Mouse (Mus musculus) liver, postnatal 0 days (tissue): ENCODE measurements at regions not wholly inside any gene's neighbourhood (a gene's known extent, or its start where the extent isn't known, plus 50 kb on each side); places are given as distances from the start of the nearest gene placed in this dataset.

ENCODE experiments used
- ATAC-seq: fragments of 200-750 bp; cut with Nextera tagmentation; 2 replicates; pipeline ENCODE4 v1.8.0; 2017; ENCODE audit warnings: mild to moderate bottlenecking, moderate library complexity
- DNase-seq: peaks from one replicate; pipeline ENCODE4 v3.0.0-alpha.2; 2016
- H3K27ac ChIP-seq: fragments of 300-500 bp; sonication (generic); 2 replicates; pipeline ENCODE4 v1.5.1; 2014; ENCODE audit warnings: antibody characterized with exemption, moderate library complexity, mild to moderate bottlenecking, low read depth
- H3K27me3 ChIP-seq: fragments of 300-500 bp; sonication (generic); 2 replicates; pipeline ENCODE4 v1.6.1; 2014; ENCODE audit warnings: low read length, control low read depth, mixed read lengths; ENCODE audit not compliant: insufficient read depth
- H3K36me3 ChIP-seq: fragments of 300-500 bp; sonication (generic); replicated peaks from 2 replicates; pipeline ENCODE4 v1.6.1; 2014; ENCODE audit warnings: mild to moderate bottlenecking, control low read depth, low read length, moderate library complexity, mixed read lengths; ENCODE audit not compliant: insufficient read depth
- H3K4me1 ChIP-seq: fragments of 300-500 bp; sonication (generic); 2 replicates; pipeline ENCODE4 v1.6.1; 2014; ENCODE audit warnings: antibody characterized with exemption, mild to moderate bottlenecking, control low read depth; ENCODE audit not compliant: insufficient read depth
- H3K4me2 ChIP-seq: fragments of 300-500 bp; sonication (generic); 2 replicates; pipeline ENCODE4 v1.6.1; 2014; ENCODE audit warnings: low read depth, mild to moderate bottlenecking, low read length, moderate library complexity, mixed read lengths
- H3K4me3 ChIP-seq: fragments of 300-500 bp; sonication (generic); 2 replicates; pipeline ENCODE4 v1.5.1; 2014; ENCODE audit warnings: low read depth, low read length
- H3K9ac ChIP-seq: fragments of 300-500 bp; sonication (generic); replicated peaks from 2 replicates; pipeline ENCODE4 v1.6.1; 2014; ENCODE audit warnings: mild to moderate bottlenecking, moderate library complexity
- H3K9me3 ChIP-seq: fragments of 300-500 bp; sonication (generic); 2 replicates; pipeline ENCODE4 v1.6.1; 2016; ENCODE audit warnings: mild to moderate bottlenecking, control low read depth, low read length, mixed read lengths
- CTCF ChIP-seq: sonication (generic); IDR thresholded peaks from 2 replicates; pipeline ENCODE4 v1.5.1; 2016; ENCODE audit warnings: antibody characterized with exemption, low read depth
- EP300 ChIP-seq: IDR thresholded peaks from 2 replicates; pipeline ENCODE4 v1.6.1; 2016; ENCODE audit warnings: antibody characterized with exemption, low read depth, mild to moderate bottlenecking
- WGBS: fragments of 180-500 bp; shearing (Covaris S2); extraction: QIAGEN DNeasy Blood & Tissue Kit; methylation state at CpG from one replicate; pipeline ENCODE4 v1.1.7; 2014; ENCODE audit not compliant: insufficient replicate concordance; 5-methylcytosine and 5-hydroxymethylcytosine counted together

- ATAC-seq (no peak), DNase-seq (no peak)
- WGBS = 64% methylated on average over 6 of the region's 6 CpGs
- Histone ChIP-seq H3K36me3 (no peaks in the 10 kb centered on the region), H3K9me3 (no peaks in the 10 kb centered on the region), H3K9ac (no peak overlapping the region), H3K27me3 (no peaks in the 10 kb centered on the region), H3K4me2 (no peak overlapping the region), H3K27ac (no peak overlapping the region), H3K4me1 (no peaks in the 10 kb centered on the region), H3K4me3 (no peak overlapping the region)
- peak; percentile 65 for TF ChIP-seq CTCF
- no peak for TF ChIP-seq EP300
These were observed 214.4 kb upstream of the Chl1 start for GRCm38 (mm10) chr6:103296015-103296414.

GRCm38 (mm10) chr6:103306420-103307249 lies 203.8 kb upstream of the Chl1 start:
- H3K4me3 ChIP-seq = no peak overlapping the region
- no peak overlapping the region for H3K4me2 ChIP-seq
- H3K9me3 ChIP-seq = no peaks in the 10 kb centered on the region
- TF ChIP-seq EP300 (no peak), CTCF (peak; percentile 73)
- no peak; the same call in 1 of the 2 replicates for ATAC-seq
- H3K27ac ChIP-seq = no peak overlapping the region
- no peak for DNase-seq
- WGBS = 45% methylated on average over 8 of the region's 8 CpGs
- H3K36me3 ChIP-seq = no peaks in the 10 kb centered on the region
- no peaks in the 10 kb centered on the region for H3K4me1 ChIP-seq
- H3K9ac ChIP-seq = no peak overlapping the region
- no peaks in the 10 kb centered on the region for H3K27me3 ChIP-seq

- ATAC-seq (no peak), DNase-seq (no peak)
- Histone ChIP-seq H3K9ac (no peak overlapping the region), H3K27me3 (no peaks in the 10 kb centered on the region), H3K4me2 (no peak overlapping the region), H3K4me1 (no peaks in the 10 kb centered on the region), H3K27ac (no peak overlapping the region), H3K36me3 (no peaks in the 10 kb centered on the region), H3K4me3 (no peak overlapping the region), H3K9me3 (no peaks in the 10 kb centered on the region)
- TF ChIP-seq CTCF = no peak
- TF ChIP-seq EP300 = no peak
- WGBS = 41% methylated on average over 3 of the region's 3 CpGs
These were observed 203.2 kb upstream of the Chl1 start for GRCm38 (mm10) chr6:103307250-103307580.

GRCm38 (mm10) chr6:103312149-103312548 lies 198.2 kb upstream of the Chl1 start:
- Histone ChIP-seq H3K9me3 (no peaks in the 10 kb centered on the region), H3K36me3 (no peaks in the 10 kb centered on the region), H3K27ac (no peak overlapping the region), H3K27me3 (no peaks in the 10 kb centered on the region), H3K9ac (no peak overlapping the region), H3K4me1 (no peaks in the 10 kb centered on the region), H3K4me3 (no peak overlapping the region), H3K4me2 (no peak overlapping the region)
- ATAC-seq (no peak), DNase-seq (no peak)
- TF ChIP-seq EP300 = no peak
- WGBS = 65% methylated on average over 6 of the region's 6 CpGs

GRCm38 (mm10) chr6:103312935-103313334 lies 197.5 kb upstream of the Chl1 start:
- DNase-seq = no peak
- no peak for TF ChIP-seq CTCF
- no peak for TF ChIP-seq EP300
- H3K4me2 ChIP-seq = no peak overlapping the region
- no peak overlapping the region for H3K27ac ChIP-seq
- no peaks in the 10 kb centered on the region for H3K27me3 ChIP-seq
- no peaks in the 10 kb centered on the region for H3K9me3 ChIP-seq
- 82% methylated on average over 5 of the region's 5 CpGs for WGBS
- no peaks in the 10 kb centered on the region for H3K36me3 ChIP-seq
- H3K4me1 ChIP-seq = no peaks in the 10 kb centered on the region
- no peak for ATAC-seq
- H3K4me3 ChIP-seq = no peak overlapping the region
- no peak overlapping the region for H3K9ac ChIP-seq

GRCm38 (mm10) chr6:103318081-103318480 lies 192.3 kb upstream of the Chl1 start:
- Histone ChIP-seq H3K4me2 (no peak overlapping the region), H3K27ac (no peak overlapping the region), H3K4me3 (no peak overlapping the region), H3K27me3 (no peaks in the 10 kb centered on the region), H3K36me3 (no peaks in the 10 kb centered on the region), H3K9ac (no peak overlapping the region), H3K4me1 (no peaks in the 10 kb centered on the region), H3K9me3 (no peaks in the 10 kb centered on the region)
- ATAC-seq (no peak), DNase-seq (no peak)
- no peak for TF ChIP-seq EP300
- TF ChIP-seq CTCF = no peak
- WGBS = 54% methylated on average over 6 of the region's 6 CpGs
